Mouse (Mus musculus) lung, postnatal 0 days (tissue): Measurements from ENCODE around the gene Cytip. TPM values are rescaled to one million over a fixed set of nuclear protein-coding genes. Genes with fewer than 3 reads are reported as not detected.
A peak's percentile ranks its signal among the peaks of the same experiment; 100 is the strongest.

Experiments
- ATAC-seq: fragments of 200-750 bp; cut with Nextera tagmentation; 2 replicates; pipeline ENCODE4 v1.8.0; 2017; ENCODE audit warnings: moderate library complexity
- DNase-seq: peaks from one replicate; pipeline ENCODE4 v3.0.0-alpha.2; 2016; ENCODE audit warnings: low spot score
- H3K27ac ChIP-seq: fragments of 300-500 bp; sonication (generic); 2 replicates; pipeline ENCODE4 v1.5.1; 2014; ENCODE audit warnings: antibody characterized with exemption, mild to moderate bottlenecking, low read length, mixed read lengths
- H3K27me3 ChIP-seq: fragments of 300-500 bp; sonication (generic); replicated peaks from 2 replicates; pipeline ENCODE4 v1.6.1; 2014; ENCODE audit warnings: low read length, mixed read lengths; ENCODE audit not compliant: insufficient read depth
- H3K36me3 ChIP-seq: fragments of 300-500 bp; sonication (generic); 2 replicates; pipeline ENCODE4 v1.6.1; 2014; ENCODE audit warnings: low read length, mixed read lengths; ENCODE audit not compliant: insufficient read depth
- H3K4me1 ChIP-seq: fragments of 300-500 bp; sonication (generic); 2 replicates; pipeline ENCODE4 v1.6.1; 2014; ENCODE audit warnings: antibody characterized with exemption, low read depth, low read length, mixed read lengths; ENCODE audit not compliant: insufficient read depth
- H3K4me2 ChIP-seq: fragments of 300-500 bp; sonication (generic); replicated peaks from 2 replicates; pipeline ENCODE4 v1.6.1; 2014; ENCODE audit warnings: low read depth, mild to moderate bottlenecking, low read length, moderate library complexity, mixed read lengths
- H3K4me3 ChIP-seq: fragments of 300-500 bp; sonication (generic); 2 replicates; pipeline ENCODE4 v1.5.1; 2014; ENCODE audit warnings: low read depth, low read length
- H3K9ac ChIP-seq: fragments of 300-500 bp; sonication (generic); replicated peaks from 2 replicates; pipeline ENCODE4 v1.6.1; 2014; ENCODE audit warnings: low read depth, mild to moderate bottlenecking
- H3K9me3 ChIP-seq: fragments of 300-500 bp; sonication (generic); 2 replicates; pipeline ENCODE4 v1.6.1; 2016; ENCODE audit warnings: low read length, mixed read lengths
- CTCF ChIP-seq: IDR thresholded peaks from 2 replicates; pipeline ENCODE4 v1.5.1; 2016; ENCODE audit warnings: antibody characterized with exemption, mild to moderate bottlenecking
- EP300 ChIP-seq: IDR thresholded peaks from 2 replicates; pipeline ENCODE4 v1.6.1; 2016; ENCODE audit warnings: antibody characterized with exemption, mild to moderate bottlenecking, control low read depth
- WGBS: fragments of 180-500 bp; shearing (Covaris S2); extraction: QIAGEN DNeasy Blood & Tissue Kit; methylation state at CpG from one replicate; pipeline ENCODE4 v1.1.7; 2014; 5-methylcytosine and 5-hydroxymethylcytosine counted together
- polyA plus RNA-seq: library from polyadenylated mRNA; unstranded; fragments of >200 nt; fragmentation: Nextera tagmentation; extraction: Ambion mirVana; gene quantifications from 2 replicates; pipeline ENCODE4 v1.2.1, GENCODE M21; 2015

Cytip gene
- polyA plus RNA-seq, 1 experiment from 2014 or later = 19.0 TPM

- no peak overlapping the region for H3K4me3 ChIP-seq
- H3K9me3 ChIP-seq = no peaks in the 10 kb centered on the region
- no peak for DNase-seq
- 78% methylated on average over 6 of the region's 6 CpGs for WGBS
- H3K9ac ChIP-seq = no peak overlapping the region
- TF ChIP-seq EP300 = no peak
- no peak for TF ChIP-seq CTCF
- no peak overlapping the region for H3K27ac ChIP-seq
- H3K4me1 ChIP-seq = no peaks in the 10 kb centered on the region
- H3K36me3 ChIP-seq = no peaks in the 10 kb centered on the region
- peak overlapping the region; percentile 25; the same call in 1 of the 2 replicates for H3K4me2 ChIP-seq
- ATAC-seq = no peak
- H3K27me3 ChIP-seq = no peaks in the 10 kb centered on the region
Measured at GRCm38 (mm10) chr2:58159121-58159520, 36.2 kb downstream of the Cytip start.

DNA sequence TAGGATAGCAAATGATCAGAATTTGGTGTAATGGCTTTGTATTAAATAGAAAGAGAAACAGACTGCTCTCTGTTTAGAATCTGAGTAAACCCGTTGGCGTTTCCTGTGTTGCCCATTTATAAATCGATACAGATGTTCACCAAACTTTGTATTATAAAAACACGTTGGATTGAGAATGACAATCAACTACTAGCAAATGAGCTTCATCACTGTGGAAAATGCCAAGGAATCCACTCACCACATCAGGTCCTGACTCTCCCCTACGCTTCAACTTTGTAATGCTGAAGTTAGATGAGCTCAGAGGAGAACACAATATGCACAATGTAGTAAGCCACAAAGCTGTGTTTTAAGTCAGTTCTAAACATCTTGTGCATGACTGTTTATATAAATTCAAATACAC is 36.8 kb downstream of the Cytip start:
- no peak overlapping the region for H3K9ac ChIP-seq
- no peaks in the 10 kb centered on the region for H3K36me3 ChIP-seq
- no peaks in the 10 kb centered on the region for H3K9me3 ChIP-seq
- no peak overlapping the region for H3K27ac ChIP-seq
- no peaks in the 10 kb centered on the region for H3K4me1 ChIP-seq
- TF ChIP-seq CTCF = no peak
- no peak for TF ChIP-seq EP300
- no peak overlapping the region for H3K4me2 ChIP-seq
- WGBS = 81% methylated on average over 5 of the region's 5 CpGs
- ATAC-seq (no peak), DNase-seq (no peak)
- no peaks in the 10 kb centered on the region for H3K27me3 ChIP-seq
- 0 out of 2 replicates have a peak overlapping the region, but pooled peaks have one; percentile 4 for H3K4me3 ChIP-seq

- Histone ChIP-seq H3K4me1 (no peaks in the 10 kb centered on the region), H3K9ac (no peak overlapping the region), H3K27me3 (no peaks in the 10 kb centered on the region), H3K27ac (no peak overlapping the region), H3K36me3 (no peaks in the 10 kb centered on the region), H3K4me2 (no peak overlapping the region), H3K4me3 (0 out of 2 replicates have a peak overlapping the region, but pooled peaks have one; percentile 4), H3K9me3 (no peaks in the 10 kb centered on the region)
- TF ChIP-seq EP300 (no peak), CTCF (no peak)
- DNase-seq (no peak), ATAC-seq (no peak)
- WGBS = 76% methylated on average over 2 of the region's 2 CpGs
Measured at GRCm38 (mm10) chr2:58158107-58158506, 37.2 kb downstream of the Cytip start.

DNA sequence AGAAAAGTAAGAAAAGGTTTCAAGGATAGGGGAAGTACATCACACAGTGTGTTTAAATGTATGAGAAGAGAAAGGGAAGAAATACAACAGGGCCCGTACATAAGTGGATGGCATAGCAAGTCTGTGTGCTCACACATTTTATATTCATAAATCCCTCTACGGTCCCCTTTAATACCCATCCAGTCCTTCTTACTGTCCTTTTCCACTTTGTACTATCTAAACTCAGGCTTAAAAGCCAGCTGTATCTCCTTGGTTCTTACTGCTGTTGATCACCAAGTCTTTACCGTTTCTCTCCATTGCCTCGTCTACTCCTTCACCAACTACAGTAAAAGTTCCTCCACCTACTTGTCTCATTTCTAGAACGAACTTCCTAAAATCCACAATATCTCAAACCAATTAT is 37.9 kb downstream of the Cytip start:
- Histone ChIP-seq H3K9me3 (no peaks in the 10 kb centered on the region), H3K4me2 (no peak overlapping the region), H3K36me3 (no peaks in the 10 kb centered on the region), H3K4me1 (no peaks in the 10 kb centered on the region), H3K27me3 (no peaks in the 10 kb centered on the region), H3K4me3 (no peak overlapping the region), H3K9ac (no peak overlapping the region), H3K27ac (no peak overlapping the region)
- 88% methylated on average over 5 of the region's 5 CpGs for WGBS
- no peak for ATAC-seq
- no peak for DNase-seq
- TF ChIP-seq EP300 = no peak
- TF ChIP-seq CTCF = no peak

DNA sequence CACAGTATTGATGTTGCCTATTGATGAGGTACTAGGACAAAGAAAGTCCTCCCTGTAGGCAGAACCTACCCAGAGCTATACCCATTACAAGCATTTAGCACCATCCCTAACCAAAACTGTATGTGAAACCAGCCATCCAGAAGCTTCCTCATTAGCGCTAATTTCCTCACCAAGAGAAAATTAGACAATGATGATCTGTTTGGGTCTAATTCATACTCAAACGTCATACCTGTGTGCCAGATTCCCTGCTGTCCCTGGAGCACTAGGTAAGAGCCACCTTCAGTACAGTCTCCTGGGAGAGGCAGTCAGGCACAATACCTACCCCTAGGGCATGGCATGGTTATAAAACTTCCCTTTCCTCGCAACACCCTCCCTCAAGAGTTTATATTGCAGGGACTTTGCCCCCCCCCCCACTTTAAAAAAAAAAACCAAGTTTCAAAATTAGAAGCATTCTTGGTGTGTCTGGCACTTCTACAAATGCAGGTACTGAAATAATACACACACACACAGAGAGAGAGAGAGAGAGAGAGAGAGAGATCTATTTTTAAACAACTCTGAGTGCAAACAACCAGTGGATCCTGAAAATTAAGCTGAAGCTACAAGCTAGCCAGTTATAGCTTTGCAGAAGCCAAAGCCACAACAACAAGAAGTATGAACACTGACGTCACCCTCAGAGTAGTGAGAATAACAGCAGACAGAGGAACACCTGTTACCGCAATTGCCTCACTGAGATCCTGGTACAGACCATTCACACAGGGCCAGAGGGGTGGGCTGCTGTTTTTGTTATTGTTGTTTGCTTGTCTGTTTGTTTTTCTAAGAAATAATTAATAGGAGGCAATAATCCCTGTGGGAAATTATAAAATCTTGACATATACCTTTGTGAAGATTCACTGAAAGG is 38.6 kb downstream of the Cytip start:
- Histone ChIP-seq H3K4me2 (no peak overlapping the region), H3K9ac (no peak overlapping the region), H3K4me1 (no peaks in the 10 kb centered on the region), H3K36me3 (no peaks in the 10 kb centered on the region), H3K27ac (no peak overlapping the region), H3K27me3 (no peaks in the 10 kb centered on the region), H3K9me3 (no peaks in the 10 kb centered on the region), H3K4me3 (no peak overlapping the region)
- 73% methylated on average over 5 of the region's 5 CpGs for WGBS
- DNase-seq (peak; percentile 57), ATAC-seq (no peak)
- no peak for TF ChIP-seq EP300
- TF ChIP-seq CTCF = no peak

DNA sequence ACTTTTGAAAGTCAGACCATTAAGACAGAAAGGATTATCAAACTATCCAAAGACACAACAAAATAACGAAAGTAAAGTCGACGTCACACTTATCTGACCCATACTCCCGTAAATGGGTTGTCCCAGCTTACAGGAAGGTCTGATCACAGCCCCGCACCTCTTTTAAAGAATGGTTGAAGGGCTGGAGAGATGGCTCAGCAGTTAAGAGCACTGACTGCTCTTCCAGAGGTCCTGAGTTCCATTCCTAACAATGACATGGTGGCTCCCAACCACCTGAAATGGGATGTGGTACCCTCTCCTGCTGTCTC is 39.3 kb downstream of the Cytip start:
- Histone ChIP-seq H3K4me2 (no peak overlapping the region), H3K9ac (no peak overlapping the region), H3K27me3 (no peaks in the 10 kb centered on the region), H3K9me3 (no peaks in the 10 kb centered on the region), H3K4me1 (no peaks in the 10 kb centered on the region), H3K4me3 (no peak overlapping the region), H3K36me3 (no peaks in the 10 kb centered on the region), H3K27ac (no peak overlapping the region)
- 68% methylated on average over 5 of the region's 5 CpGs for WGBS
- ATAC-seq = no peak
- TF ChIP-seq EP300 (no peak), CTCF (no peak)
- no peak for DNase-seq
